Mouse (Mus musculus) thymus, postnatal 25 days (tissue): ENCODE measurements around the gene Slc16a10.
A peak's percentile ranks its signal among the peaks of the same experiment; 100 is the strongest.

Source experiments
- DNase-seq: peaks from one replicate; pipeline ENCODE4 v3.0.0; 2022

Gene Slc16a10

DNA sequence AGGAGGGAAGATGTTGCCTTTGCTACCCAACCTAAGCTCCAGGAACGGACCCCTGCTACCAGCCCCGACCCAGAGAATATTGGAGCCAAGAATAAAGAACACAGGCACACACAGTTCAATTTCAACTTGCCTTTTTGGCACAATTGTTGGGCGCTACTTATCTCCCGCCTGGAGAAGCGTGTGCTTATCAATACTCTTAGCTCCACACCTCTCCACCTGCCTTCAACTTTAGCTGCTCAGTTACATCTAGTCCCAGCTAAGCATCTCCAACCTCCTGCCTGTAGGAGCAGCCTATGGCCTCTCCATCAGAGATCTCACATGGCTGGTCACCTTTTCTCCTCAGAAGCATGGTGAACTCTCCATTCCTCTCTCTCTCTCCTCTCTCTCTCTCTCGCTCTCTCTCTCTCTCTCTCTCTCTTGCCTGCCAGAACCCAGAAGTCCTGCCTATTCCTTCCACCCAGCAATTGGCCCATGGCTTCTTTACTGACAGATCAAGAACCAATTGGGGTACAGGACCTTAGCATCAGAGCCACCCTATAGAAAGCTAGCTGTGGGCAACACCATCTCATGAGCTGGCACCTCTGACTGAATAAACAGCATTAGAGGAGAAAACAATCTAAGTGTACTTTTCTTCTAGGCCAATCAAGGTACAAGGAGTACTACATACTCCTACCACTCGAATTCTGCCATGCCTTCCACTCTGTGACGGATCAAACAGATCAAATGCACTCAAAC lies 5.4 kb upstream of the Slc16a10 start:
- no peak for DNase-seq

DNA sequence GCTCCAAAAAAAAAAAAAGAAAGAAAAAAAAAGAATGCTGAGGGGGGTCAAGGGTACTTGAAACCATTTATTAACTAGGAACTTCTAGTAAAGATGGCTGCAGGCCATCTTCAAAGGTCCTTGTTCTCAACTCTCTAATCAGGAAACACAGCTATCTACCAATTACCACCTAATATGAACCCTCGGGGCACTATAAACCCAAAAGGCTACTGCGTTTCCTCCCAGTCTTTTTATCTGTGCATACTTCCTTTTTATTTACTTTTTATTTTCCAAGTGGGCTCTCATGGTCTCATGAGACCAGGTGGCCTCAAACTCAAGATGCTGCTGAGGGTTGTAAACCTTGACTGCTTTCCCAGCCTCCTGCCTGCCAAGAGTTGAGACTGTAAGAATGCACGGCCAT lies 4.4 kb upstream of the Slc16a10 start:
- DNase-seq, result no peak

DNA sequence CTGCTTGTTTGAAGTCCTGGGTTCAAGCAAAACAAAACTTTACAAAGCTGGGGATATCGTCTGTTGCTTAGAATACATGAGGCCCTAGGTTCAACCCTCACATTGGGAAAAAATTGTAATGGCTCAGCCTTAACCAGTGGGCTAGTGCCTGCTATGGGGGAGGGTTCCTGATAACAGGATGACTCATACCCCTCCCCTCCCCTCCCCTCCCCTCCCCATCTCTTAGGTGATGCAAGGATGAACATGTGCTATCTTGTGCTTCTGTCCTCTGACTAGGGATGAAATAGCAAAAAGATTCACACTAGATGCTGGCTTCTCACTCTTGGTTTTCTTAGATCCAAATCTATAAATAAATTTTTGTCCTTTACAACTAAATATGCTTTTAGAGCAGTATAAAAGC lies 2.8 kb upstream of the Slc16a10 start:
- no peak for DNase-seq

DNA sequence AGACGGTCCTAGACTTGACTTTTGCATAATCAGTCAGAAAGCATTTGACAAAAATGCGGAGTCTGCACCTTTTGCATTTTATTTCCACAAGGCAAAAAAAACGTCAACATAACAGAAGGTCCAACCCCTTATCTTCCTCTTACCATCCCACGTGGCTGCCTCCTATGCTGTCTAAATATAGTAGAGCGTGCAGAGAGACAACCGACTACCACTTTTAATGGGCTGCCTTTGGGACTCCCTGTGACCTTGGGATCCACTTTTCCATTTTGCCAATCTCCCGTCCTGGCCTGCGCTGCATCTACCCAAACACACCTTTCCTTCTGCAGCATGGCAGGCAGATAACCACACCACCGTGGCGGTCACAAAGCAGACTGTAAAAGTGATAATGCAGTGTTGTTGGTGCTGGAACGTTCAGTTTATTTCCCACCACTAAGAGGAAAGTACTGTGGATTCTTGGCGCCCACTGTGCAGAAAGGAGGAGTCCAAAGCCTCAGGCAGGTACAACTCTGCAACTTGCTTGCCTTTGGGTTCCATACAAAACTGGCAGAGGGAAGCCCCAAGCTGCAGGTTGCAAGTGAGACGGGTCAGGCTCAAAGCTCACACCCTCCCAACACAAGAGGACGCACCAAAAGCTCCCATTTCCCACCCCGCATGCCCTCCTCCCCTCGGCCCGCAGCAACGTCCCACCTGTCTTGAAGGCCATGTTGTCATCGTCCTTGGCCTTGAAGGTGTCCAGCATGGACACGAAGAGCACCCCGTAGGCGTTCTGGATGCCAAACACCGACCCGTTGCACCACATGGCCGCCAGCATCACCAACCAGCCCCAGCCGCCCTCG lies 824 bp downstream of the Slc16a10 start:
- DNase-seq, result peak; percentile 44

DNA sequence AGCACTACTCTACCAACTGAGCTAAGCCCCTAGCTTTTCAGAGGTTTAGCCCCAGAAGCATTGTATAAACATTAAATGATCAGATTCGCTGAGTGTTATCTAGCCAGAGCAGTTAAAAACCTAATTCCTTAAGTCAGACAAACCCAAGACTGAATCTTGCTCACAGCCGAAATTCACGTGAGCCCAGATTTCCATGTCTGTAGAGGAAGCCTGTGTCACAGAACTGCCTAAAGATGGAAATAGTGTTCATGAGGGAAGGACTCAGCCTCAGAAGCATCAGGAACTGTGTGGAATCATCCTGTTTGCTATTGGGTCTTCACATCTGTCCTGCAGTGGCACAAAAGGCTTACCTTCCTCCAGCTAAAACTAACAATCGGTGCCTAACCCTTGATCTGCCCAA lies 2.4 kb downstream of the Slc16a10 start:
- no peak for DNase-seq

DNA sequence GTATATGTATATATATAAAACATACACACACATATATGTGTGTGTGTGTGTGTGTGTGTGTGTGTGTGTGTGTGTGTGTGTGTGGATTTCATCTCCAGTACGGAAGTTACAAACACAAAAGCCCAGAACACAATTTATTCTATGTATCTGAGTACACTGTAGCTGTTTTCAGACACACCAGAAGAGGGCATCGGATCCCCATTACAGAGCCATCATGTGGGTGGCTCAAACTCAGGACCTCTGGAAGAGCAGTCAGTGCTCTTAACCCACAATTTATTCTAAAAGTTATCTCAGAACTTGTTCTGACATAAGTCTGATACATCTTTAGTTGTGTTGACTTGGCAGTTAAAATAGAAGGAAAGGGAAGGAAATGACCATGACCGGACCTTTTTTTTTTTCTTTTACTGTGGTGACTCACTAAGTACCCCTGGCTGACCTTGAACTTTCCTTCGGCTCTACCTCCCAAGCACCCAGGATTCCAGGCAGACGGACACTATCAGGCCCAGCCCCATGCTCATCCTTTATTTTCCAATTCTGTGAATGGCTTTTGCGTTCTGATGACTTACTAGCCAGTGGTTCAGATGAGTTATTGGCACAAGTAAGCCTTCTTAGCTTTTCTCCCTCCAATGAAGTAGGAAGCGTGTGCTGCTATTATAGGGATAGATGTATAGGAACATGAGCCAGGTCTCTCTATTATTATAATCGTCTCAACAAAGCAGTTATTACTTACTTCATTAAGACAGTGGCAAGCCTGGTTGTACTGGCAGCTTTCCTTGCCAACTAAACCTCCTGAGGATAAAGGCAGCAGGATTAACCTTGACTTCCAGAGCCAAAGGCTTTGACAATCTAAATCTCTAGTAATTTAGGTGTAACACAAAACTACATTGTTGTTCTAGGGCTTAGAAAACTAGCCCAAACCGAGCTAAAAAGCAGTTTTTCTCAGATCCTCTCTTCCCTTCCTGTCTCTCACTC lies 6.0 kb downstream of the Slc16a10 start:
- DNase-seq, result peak; percentile 39

DNA sequence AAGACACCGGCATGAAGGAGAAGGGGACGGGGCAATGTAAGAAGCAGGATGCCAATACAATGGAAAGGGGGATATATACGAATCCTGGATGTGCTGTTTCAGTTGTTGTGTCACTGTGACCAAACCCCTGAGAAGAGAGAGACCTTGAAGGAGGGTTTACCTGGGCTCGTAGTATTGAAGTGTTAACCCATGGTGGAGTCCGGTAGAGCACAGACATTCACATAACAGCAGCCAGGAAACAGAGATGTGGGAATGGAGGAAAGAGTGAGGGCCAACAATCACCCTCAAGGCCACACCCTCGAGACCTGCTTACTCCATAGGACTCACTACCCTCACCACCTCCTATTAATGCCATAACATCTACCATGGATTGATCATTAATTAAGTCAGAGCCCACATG lies 7.2 kb downstream of the Slc16a10 start:
- no peak for DNase-seq

DNA sequence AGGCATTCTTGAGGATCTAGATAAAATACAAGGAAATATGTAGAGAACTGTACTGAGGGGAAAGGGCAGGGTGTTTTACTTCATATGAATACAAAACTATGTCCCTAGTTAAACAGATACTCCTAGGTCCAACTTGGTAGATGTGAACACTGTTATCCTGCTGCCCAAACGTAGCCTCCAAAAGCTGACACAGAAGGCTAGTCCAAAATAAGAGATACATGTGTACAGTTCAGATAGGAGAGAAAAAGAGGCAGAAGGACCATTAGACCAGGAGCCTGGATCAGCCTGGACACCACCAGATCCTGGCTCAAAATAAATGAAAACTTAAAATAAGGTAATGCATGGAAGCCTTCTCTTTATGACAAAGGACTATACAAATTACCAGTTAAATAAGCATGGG lies 8.4 kb downstream of the Slc16a10 start:
- no peak for DNase-seq

DNA sequence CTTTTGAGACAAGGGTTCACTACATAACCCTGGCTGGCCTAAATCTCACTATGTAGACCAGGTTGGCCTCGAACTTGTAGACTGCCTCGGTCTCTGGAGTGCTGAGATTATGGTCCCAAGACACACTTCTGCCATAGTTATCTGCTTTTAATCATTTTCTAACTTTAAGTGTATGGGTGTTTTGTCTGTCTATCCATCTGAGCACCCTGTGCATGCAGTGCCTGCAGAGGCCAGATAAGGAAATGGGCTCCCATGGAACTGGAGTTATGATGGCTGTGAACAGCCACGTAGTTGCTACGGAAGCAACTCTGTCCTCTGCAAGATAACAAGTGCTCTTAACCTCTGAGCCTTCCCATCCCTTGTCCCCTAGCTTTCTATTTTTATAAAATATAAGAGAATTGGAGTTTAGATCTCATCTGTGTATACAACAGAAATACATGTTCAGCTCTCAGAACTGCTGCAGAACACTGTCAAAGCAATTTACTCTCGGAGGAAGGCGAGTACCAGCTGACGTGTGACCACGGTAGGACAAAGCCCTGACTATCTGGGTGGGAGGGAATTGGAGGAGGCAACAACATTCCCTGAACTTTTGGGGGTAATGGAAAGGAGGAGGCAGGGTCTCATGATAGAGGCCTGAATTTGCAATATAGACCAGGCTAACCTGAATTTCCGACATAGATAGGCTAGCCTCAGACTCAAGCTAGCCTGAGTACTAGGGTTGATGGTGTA lies 10.2 kb downstream of the Slc16a10 start:
- no peak for DNase-seq

DNA sequence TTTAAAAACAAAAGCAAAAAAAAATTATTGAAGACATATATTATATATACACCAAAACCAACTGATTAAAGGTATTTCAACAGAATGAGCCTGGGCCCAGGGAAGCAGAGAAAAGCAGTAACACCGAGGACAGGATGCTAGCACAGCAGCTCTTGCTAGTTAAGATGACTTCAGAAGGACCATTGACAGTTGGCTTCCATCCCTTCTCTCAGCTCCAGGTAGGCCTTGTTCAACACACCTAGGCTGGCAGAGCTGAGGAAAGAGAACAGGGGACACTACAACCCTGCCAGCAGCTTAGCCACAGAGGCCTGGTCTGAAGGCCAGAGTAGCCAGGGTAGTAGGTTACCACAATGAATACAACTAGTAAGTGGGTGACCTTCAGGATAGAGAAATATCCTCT lies 11.9 kb downstream of the Slc16a10 start:
- DNase-seq, result no peak

DNA sequence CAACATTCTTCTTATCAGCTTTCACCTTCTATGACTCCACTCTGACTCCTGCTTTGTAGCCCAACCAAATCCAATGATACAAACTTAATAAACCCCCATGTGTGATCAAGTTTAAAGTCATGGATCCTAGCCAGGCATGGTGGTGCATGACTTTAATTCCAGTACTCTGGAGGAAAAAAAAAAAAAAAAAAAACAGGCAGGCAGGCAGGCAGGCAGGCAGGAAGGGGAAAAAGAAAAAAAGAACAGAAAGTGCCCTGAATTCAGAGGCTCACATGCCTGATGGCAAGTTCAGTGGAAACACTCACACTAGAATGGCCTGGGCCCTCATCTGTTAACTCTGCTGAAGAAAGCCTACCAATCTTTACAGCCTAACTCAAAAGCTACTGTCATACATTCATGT lies 12.9 kb downstream of the Slc16a10 start:
- DNase-seq, result no peak

DNA sequence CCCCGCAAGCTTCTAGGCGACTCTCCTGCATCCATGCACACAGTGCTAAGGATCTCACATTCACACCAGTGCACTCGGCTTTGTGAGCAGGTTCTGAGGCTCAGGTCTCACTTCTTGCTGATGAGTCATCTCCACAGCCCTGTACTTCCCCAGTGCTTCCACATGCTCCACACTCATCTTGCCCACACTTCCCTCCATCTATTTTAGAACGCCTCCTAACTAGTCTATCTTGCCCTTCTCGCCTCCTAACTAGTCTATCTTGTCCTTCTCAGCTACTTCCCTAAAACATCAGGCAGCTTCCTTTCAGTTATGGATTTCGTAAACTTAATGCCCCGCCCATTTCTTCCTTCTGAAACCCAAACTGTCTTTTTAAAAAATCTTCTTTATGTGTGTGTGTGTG lies 13.6 kb downstream of the Slc16a10 start:
- no peak for DNase-seq

DNA sequence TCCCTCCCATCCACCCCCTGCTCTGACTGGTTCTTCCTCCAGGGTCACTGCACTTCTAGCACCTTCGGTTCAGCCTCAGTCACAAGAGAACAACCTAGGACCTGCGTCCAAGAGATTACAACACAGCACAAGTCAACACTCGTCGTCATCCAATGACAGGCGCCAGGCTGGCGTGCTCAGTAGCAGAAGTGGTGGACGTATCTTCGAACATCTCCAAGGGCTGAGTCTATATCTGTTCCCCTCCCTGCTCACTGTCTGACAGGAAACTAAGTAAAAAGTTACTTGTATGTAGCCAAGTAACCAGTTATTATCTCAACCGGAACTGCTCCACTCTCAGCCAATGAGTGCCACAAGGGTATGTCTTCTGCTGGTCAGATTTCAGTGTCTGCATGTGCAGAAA lies 16.9 kb downstream of the Slc16a10 start:
- DNase-seq, result no peak

DNA sequence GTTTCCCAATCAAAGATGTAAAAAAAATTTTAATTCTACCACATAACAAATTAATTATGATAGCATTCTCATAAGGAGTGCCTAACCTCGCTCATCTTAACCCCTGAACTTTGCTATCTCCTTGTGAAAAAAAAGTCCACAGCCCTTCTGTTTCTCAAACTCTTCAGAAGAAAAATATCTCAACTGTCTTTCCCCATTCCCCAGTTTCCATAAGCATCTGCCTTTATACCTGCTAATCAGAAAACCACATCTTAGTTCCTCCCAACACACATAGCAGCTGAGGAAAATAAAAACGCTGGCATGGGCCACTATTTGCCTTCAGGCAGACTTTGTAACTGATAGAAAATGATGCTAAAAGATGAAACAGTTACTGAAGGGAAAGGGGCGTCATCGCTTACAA lies 17.5 kb downstream of the Slc16a10 start:
- DNase-seq, result no peak

DNA sequence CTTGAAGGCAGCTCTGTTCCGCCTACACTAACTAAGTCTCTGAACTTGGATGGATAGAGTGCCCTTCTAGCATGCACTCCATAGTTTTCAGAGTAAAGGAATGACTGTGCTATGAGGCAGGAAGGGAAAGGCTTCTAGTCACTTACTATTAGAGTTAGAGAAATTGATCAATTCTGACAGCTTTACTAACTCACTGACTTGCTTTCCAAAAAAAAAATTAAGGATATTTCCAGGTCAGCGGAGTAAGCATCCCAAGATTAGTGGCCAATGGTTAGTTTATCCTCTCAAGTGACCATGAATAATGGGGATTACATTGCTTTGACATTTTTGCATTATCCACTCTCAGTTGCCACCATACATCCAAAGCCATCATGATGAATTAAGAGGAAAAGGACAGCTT lies 18.0 kb downstream of the Slc16a10 start:
- DNase-seq, result no peak

DNA sequence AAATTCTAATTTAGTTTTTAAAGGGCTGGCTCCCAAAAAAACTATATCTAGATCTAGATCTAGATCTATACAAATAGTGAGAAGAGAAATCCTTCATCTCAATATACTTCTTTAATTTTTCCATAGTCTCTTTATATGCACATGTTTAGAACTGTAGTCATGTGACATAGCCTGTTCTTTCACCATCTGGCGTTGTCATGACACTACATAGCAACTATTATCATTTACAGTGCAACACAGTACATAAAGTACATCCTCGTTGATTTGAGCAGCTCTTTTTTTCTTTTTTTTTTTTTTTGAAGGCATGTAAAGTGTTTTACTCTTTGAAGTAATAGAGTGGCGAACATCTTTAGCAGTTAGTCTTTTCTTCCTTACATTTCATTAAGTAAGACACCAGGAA lies 22.6 kb downstream of the Slc16a10 start:
- DNase-seq, result no peak

DNA sequence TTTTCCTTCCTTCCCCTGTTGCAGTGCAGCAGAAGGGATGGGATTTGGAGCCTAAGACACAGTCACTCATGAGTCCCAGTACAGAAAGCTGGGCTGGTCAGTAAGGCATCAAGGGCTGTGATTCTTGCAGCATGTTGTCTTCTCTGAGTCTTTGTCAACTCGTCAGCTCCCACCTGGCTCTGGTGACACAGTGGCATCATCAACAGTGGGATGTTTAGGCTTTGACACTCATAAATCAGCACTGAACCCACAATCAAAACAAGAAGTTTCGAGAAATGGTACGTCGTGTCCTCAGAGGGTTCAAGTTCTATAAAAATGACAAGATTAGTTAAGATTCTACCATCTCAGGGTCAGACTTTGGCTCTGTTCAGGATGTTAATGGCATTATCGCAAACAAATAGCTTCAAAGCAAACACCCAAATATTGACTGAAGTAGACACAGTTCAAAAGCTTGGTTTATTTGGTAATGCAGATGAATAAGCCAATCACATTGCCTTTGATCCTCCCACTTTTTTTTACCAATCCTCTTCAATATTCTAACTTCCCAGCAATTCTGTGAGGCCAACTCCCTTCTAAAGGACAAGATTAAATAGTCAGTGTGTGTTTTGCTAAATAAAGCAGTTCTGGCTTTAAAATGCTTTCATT lies 23.2 kb downstream of the Slc16a10 start:
- no peak for DNase-seq

DNA sequence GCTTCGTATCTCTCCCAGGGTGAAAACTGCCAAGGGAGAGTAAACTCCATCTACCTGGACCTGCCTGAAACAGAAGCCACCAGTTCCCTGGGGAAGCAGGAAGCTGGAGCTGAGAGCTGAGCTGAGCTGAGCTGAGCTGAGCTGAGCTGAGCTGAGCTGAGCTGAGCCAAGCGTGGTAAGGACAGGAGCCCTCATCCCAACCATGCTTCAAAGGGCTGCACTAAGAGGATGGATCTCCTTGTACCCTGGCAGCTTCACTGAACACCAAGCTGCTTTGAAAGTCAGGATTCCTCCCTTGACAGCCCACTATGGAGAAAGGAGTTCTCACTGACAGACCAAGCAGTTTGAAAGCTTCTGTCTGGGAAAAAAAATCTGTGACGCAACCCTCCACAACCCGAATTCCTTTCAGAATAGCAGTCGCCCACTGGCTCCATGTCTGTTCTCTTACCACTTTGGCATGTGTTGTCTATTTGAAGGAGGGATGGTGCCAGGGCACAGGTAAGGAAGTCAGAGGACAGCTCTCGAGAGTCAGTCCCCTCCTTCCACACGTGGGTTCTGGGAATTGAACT lies 28.5 kb downstream of the Slc16a10 start:
- DNase-seq, result no peak

DNA sequence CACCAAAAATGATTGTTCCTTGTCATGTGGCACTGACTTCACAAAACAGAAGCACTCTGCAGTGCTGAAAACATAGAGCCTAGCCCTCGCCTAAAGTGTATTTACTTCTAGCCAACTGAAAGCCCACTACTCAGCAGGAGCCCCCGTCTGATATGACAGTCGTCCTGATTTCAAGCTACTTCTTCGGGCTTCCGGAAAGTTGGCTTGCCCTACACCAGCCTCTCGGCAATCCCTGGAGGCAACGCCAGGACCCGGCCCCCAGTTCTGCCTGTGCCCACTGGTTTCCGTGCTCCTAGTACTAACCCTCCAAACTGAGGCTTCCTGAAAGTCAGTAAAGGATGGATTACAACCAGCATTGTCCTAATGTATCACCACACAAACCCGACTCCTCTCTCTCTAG lies 29.8 kb downstream of the Slc16a10 start:
- DNase-seq, result no peak

DNA sequence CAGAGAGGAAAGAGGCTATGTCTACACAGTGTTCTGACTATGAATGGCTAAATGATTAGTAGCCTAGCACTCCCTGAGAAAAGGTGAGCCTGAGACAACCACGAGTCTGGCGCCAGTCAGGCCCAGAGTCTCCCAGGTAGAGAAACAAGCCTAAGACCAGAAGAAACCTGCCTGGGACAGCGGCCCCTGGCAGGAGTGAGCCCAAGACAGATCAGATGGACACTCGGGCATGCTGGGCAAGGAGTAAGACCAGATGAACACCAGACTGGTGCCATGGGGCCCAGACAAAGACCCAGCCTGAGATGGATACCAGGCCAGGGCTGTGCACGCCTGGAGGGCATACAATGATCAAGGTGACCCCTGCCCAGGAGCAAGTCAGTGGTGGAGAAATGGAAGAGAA lies 32.5 kb downstream of the Slc16a10 start:
- DNase-seq, result no peak

DNA sequence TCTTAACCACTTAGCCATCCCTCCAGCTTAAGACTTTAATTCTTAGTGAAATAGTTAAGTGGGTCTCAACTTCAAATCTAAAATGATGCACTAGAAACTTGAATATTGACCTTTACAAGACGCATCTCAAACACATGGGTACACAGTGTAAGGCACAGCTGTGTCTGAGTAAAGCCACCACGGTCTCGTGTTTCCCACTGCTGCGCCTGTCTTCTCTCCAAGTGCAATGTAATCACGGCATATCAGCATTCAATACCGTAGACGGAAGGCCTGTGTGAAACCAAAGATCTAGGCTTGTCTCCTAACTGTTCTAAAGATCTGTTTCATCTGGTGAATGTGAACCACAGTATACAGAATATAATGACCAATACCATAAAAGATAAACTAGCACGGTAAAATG lies 33.1 kb downstream of the Slc16a10 start:
- DNase-seq, result no peak

DNA sequence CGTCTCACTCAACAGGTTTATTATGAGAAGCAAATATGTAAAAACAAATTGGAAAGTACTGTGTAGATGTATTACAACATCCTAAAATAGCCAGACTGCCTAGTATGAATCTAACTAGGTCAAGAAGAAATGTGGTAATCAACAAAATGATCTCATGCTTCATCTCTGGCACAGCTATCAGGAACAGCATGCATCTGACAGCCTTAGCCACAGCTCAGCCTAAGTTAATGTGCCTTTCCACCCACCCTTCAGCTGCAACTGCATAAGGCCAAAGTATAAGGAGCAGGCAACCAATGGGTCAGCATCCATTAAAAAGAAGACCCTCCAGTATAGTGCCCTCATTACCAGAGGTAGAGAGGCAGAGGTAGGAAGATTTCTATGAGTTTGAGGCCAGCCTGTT lies 34.1 kb downstream of the Slc16a10 start:
- DNase-seq, result no peak
